Mouse (Mus musculus) frontal cortex, postnatal 14 days (tissue): ENCODE results near the gene Neurl1a.

Experiments used
- DNase-seq, 2 experiments: peaks; one replicate each; pipeline ENCODE4 v3.0.0; 2022; ENCODE audit warnings: low spot score in 2 of 2

The Neurl1a gene

GRCm38 (mm10) chr19:47212401-47212800, 33.8 kb downstream of the Neurl1a start:
- no peak for DNase-seq

DNA sequence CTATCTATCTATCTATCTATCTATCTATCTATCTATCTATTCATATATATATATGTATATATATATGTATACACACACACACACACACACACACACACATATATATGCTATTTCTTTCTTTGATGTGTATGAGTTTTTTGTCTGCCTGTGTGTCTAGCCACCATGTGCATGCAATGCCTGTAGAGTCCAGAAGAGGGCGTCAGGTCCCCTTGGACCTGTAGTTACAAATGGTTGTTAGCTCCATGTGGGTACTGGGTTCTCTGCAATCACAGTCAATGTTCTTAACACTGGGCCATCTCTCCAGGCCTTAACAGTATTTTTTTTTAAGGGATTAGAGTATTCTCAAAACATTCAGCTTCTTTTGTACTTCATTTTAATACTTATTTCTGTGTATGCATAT, 34.9 kb downstream of the Neurl1a start:
- no peak for DNase-seq

DNA sequence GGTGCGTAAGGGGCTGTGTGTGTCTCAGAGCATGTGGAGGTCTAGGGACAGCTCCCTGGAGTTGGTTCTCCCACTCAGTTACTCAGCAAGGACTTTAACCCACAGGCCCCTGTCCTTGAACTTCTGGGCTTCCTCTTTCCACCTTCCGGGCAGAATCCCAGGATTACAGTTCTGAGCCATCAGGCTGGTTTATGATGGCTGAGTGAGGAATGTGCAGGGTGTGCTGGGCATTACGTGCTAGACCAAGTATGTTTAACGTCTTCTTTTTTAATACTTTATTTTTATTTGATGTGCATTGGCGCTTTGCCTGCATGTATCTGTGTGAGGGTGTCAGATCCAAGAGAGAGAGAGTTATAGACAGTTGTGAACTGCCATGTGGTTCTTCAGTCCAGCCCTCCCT, 38.1 kb downstream of the Neurl1a start:
- no peak for DNase-seq

DNA sequence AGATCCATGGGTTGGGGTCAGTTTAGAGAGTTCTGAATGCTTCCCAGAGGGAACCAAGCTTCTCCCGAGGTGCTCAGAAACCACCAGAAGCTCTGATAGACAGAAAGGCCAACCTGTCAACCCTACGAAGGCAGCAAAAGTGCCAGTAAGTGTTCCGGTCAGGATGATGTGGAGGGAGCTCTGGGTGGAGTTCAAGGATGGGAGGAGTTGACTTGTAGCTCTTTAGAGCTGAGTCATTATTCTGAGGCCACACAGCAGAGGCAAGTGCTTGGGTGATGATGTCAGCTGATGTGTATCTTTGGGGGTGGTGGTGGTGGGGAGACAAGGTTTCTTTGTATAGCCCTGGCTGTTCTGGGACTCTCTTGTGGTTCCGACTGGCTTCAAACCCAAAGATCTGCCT, 41.0 kb downstream of the Neurl1a start:
- DNase-seq: no peak

DNA sequence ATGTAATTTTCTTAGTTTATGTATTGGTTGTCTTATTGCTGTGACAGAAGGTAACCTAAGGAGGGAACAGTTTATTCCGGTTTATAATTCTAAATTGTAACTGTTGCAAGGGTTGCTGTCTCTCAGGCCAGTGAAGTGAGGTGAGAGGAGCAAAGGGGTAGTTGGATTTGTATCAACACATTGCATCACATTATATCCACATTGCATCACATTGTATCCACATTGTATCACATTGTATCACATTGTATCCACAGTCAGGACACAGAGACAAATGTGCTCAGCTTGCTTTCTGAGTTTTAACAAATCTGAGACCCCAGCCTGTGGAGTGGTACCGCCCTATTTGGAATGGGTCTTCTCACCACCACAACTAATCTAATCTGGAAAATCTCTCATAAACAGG, 41.6 kb downstream of the Neurl1a start:
- DNase-seq: no peak

GRCm38 (mm10) chr19:47221006-47221405, 42.4 kb downstream of the Neurl1a start:
- DNase-seq: no peak

- DNase-seq: no peak
Observed at GRCm38 (mm10) chr19:47221500-47222153, 43.0 kb downstream of the Neurl1a start.

GRCm38 (mm10) chr19:47222154-47222840, 43.7 kb downstream of the Neurl1a start:
- no peak for DNase-seq

GRCm38 (mm10) chr19:47222841-47223557, 44.4 kb downstream of the Neurl1a start:
- no peak for DNase-seq

- no peak for DNase-seq
Observed at GRCm38 (mm10) chr19:47224743-47225142, 46.1 kb downstream of the Neurl1a start.

- DNase-seq: no peak
Observed at GRCm38 (mm10) chr19:47225791-47226190, 47.2 kb downstream of the Neurl1a start.

DNA sequence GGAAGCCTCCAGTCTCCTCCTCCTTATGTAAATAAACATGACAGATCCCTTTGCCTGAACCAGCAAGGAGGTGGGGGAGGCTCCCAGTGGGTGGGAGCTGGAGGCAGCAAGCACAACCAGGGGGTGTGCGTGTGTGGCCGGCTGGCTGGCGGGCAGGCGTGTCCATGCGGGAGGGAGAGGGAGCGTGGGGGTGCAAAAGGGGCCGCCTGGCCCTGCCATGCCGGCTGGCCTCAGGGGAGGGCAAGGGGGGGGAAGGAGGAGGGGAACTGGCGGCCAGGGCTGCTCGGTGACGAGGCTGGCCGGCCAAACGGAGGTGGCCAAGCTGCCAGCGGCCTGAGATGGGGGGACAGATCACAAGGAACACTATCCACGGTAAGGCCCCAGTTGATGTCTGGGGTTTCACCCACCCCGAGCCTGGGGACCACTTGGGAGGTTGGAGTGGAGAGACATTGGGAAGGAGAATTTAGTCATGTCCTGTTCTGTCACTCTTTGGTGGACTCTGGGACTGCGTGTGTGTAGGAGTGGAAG, 50.2 kb downstream of the Neurl1a start:
- peak; percentile 40 to 53 for DNase-seq

GRCm38 (mm10) chr19:47229461-47229860, 50.8 kb downstream of the Neurl1a start:
- no peak for DNase-seq

DNA sequence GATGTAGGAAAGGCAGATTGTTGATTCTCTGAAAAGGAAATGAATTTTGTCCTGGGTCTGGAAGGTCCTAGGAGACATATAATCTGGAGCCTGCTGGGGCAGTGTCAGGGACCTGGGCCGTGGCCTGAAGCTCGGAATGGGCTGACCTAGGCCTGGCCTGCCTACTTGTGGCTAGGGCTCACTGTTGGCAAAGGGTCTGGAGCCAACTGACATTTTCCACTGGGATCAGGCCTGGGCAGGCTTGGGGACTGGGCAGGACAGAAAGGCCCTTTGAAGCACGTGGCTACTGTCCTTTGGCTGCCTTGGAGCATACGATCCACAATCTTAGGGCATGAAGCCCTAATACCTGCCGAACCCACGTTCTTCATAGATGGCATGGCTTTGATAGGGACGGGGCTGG, 51.5 kb downstream of the Neurl1a start:
- no peak for DNase-seq

GRCm38 (mm10) chr19:47230682-47231081, 52.1 kb downstream of the Neurl1a start:
- no peak for DNase-seq

GRCm38 (mm10) chr19:47231389-47231788, 52.8 kb downstream of the Neurl1a start:
- DNase-seq: no peak

DNA sequence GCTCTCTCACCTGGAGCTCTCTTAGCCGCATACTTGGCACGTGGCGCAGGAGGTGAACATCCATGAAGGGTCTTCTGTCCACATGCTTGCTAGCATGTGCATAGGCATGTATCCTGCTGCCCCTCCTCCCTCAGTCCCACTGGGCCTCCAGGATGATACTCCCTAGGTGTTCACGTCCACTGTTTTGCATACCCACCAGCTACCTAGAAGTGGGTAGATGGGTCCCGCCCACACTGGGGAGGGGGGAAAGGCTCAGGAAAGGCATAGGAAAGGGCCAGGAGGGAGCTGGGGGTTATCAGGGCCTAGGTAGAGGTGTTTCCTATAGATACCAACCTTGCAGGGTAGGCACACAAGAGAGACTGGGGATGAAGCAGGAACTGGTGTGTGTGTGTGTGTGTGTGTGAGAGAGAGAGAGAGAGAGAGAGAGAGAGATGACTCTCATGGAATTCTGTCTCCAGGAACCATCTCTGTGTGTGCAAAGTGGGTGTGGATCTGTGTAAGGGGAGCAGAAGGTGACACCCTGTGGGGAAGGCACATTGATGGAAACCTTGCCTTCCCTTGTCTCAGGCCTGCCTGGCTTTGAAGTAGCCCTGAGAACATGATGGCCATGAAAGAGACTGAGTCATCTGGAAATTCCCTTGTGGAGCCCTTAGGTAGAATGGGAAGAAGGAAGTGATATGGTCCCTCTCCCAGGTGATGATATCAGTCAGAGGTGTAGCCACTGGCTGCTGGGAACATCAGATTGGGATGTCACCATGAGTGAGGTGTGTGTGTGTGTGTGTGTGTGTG, 53.7 kb downstream of the Neurl1a start:
- no peak for DNase-seq

DNA sequence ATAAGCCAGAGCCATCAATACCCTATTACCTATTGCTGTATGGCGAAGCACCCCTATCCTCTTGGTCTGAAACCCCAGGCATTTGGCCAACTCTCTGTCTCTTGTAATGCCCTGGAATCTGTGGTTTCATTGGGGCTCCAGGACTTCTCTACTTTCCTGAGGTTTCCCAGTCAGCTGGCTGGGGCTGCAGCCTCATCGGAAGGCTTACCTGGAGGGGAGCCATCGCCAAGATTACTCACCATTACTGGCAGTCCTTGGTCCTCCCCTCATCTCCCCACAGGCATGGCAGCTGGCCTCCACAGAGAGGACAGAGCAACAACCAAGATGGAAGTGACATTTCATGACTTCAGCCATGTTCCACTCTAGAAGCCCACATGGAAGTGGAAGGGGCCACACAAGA, 54.5 kb downstream of the Neurl1a start:
- DNase-seq: no peak

GRCm38 (mm10) chr19:47240076-47240475, 61.5 kb downstream of the Neurl1a start:
- DNase-seq: no peak

DNA sequence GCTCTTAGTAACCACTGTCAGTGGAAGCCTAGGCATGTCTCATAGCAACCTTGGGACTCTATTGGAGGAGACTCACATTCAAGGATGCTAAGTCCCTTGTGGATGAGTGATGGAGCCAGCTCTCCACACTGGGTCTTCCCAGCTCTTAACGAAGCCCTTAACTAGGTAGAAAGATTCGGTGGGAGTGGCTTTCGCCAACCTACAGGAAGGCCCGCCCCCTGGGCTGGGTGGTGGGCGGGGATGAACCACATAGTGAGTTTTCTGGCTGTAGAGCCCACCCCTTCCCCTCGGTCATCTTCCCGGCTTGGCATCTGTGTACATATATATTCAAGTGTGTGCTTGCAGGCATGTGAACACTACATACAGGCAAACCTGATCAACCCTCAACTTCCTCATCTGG, 62.3 kb downstream of the Neurl1a start:
- DNase-seq: no peak

GRCm38 (mm10) chr19:47242227-47242626, 63.6 kb downstream of the Neurl1a start:
- DNase-seq: no peak

GRCm38 (mm10) chr19:47245512-47245911, 66.9 kb downstream of the Neurl1a start:
- no peak for DNase-seq
